Mouse (Mus musculus) embryonic facial prominence, embryonic 15.5 days (tissue): Measurements from ENCODE around the gene Ugt1a10. TPM values are rescaled to one million over a fixed set of nuclear protein-coding genes. Genes with fewer than 3 reads are reported as not detected.

ENCODE experiments used
- ATAC-seq: fragments of 200-750 bp; cut with Nextera tagmentation; 2 replicates; pipeline ENCODE4 v1.8.0; 2017; ENCODE audit warnings: low read depth, moderate TSS enrichment; ENCODE audit not compliant: insufficient number of reproducible peaks, low FRiP score, low TSS enrichment
- H3K27ac ChIP-seq: fragments of 300-500 bp; sonication (generic); replicated peaks from 2 replicates; pipeline ENCODE4 v1.5.1; 2015; ENCODE audit warnings: mild to moderate bottlenecking, inconsistent platforms
- H3K27me3 ChIP-seq: fragments of 300-500 bp; sonication (generic); 2 replicates; pipeline ENCODE4 v1.6.1; 2015; ENCODE audit warnings: inconsistent platforms
- H3K36me3 ChIP-seq: fragments of 300-500 bp; sonication (generic); 2 replicates; pipeline ENCODE4 v1.6.1; 2015; ENCODE audit warnings: mild to moderate bottlenecking, inconsistent platforms
- H3K4me1 ChIP-seq: fragments of 300-500 bp; sonication (generic); 2 replicates; pipeline ENCODE4 v1.6.1; 2015; ENCODE audit warnings: inconsistent platforms
- H3K4me2 ChIP-seq: fragments of 300-500 bp; sonication (generic); replicated peaks from 2 replicates; pipeline ENCODE4 v1.6.1; 2015; ENCODE audit warnings: mild to moderate bottlenecking, inconsistent platforms
- H3K4me3 ChIP-seq: fragments of 300-500 bp; sonication (generic); replicated peaks from 2 replicates; pipeline ENCODE4 v1.5.1; 2015; ENCODE audit warnings: mild to moderate bottlenecking, inconsistent platforms
- H3K9ac ChIP-seq: fragments of 300-500 bp; sonication (generic); 2 replicates; pipeline ENCODE4 v1.6.1; 2015; ENCODE audit warnings: inconsistent platforms
- H3K9me3 ChIP-seq: fragments of 300-500 bp; sonication (generic); replicated peaks from 2 replicates; pipeline ENCODE4 v1.6.1; 2016; ENCODE audit warnings: inconsistent platforms
- WGBS: fragments of 180-500 bp; shearing (Covaris S2); methylation state at CpG from one replicate; pipeline ENCODE4 v1.1.7; 2015; 5-methylcytosine and 5-hydroxymethylcytosine counted together
- polyA plus RNA-seq: library from polyadenylated mRNA; unstranded; fragments of >200 nt; fragmentation: Nextera tagmentation; extraction: Ambion mirVana; gene quantifications from 2 replicates; pipeline ENCODE4 v1.2.1, GENCODE M21; 2015

Ugt1a10 gene
- polyA plus RNA-seq, 1 experiment from 2014 or later, result not detected

- H3K27me3 ChIP-seq, result no peaks in the 10 kb centered on the region
- peaks cover 80% of the 10 kb centered on the region for H3K9me3 ChIP-seq
- H3K4me1 ChIP-seq, result no peaks in the 10 kb centered on the region
- no peak overlapping the region for H3K4me2 ChIP-seq
- no peak overlapping the region for H3K4me3 ChIP-seq
- no peak overlapping the region for H3K27ac ChIP-seq
- 62% methylated on average over 4 of the region's 4 CpGs for WGBS
- no peak for ATAC-seq
- no peaks in the 10 kb centered on the region for H3K36me3 ChIP-seq
- no peak overlapping the region for H3K9ac ChIP-seq
These were observed 179.0 kb downstream of the Ugt1a10 start for GRCm38 (mm10) chr1:88234248-88234610.

DNA sequence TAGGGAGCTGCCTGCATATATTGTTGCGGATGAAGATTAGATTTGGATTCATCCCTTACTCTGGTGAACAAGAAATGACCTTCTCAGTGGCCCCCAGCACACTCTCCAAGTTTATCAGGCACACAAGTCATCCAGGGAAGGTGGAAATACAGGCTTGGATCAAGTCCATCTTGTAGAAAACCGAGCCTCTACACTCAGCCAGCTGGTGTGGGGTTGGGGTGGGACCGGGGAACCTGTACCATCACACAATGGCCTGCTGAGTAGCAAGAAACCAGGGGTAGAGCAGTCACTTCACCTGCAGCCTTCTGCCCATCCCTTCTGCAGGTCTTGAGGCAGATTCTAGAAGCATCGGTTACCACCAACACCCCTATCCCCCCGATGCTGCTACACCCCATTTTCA lies 179.5 kb downstream of the Ugt1a10 start:
- Histone ChIP-seq H3K27me3 (no peaks in the 10 kb centered on the region), H3K9me3 (peaks cover 80% of the 10 kb centered on the region), H3K27ac (no peak overlapping the region), H3K9ac (no peak overlapping the region), H3K4me3 (no peak overlapping the region), H3K4me1 (no peaks in the 10 kb centered on the region), H3K4me2 (no peak overlapping the region), H3K36me3 (no peaks in the 10 kb centered on the region)
- no peak for ATAC-seq
- WGBS, result 44% methylated on average over 5 of the region's 5 CpGs

- H3K27me3 ChIP-seq, result no peaks in the 10 kb centered on the region
- peaks cover 80% of the 10 kb centered on the region for H3K9me3 ChIP-seq
- no peak overlapping the region for H3K9ac ChIP-seq
- H3K27ac ChIP-seq, result no peak overlapping the region
- no peaks in the 10 kb centered on the region for H3K4me1 ChIP-seq
- H3K4me2 ChIP-seq, result no peak overlapping the region
- no peak overlapping the region for H3K4me3 ChIP-seq
- 59% methylated on average over 11 of the region's 11 CpGs for WGBS
- H3K36me3 ChIP-seq, result no peaks in the 10 kb centered on the region
- peak; percentile 1; the same call in 1 of the 2 replicates for ATAC-seq
These were observed 180.1 kb downstream of the Ugt1a10 start for GRCm38 (mm10) chr1:88235046-88235893.

- peaks cover 81% of the 10 kb centered on the region for H3K9me3 ChIP-seq
- H3K4me1 ChIP-seq, result no peaks in the 10 kb centered on the region
- H3K27ac ChIP-seq, result no peak overlapping the region
- no peak for ATAC-seq
- WGBS, result 57% methylated on average over 4 of the region's 4 CpGs
- H3K36me3 ChIP-seq, result no peaks in the 10 kb centered on the region
- H3K9ac ChIP-seq, result no peak overlapping the region
- no peak overlapping the region for H3K4me2 ChIP-seq
- no peak overlapping the region for H3K4me3 ChIP-seq
- H3K27me3 ChIP-seq, result no peaks in the 10 kb centered on the region
These were observed 180.8 kb downstream of the Ugt1a10 start for GRCm38 (mm10) chr1:88235894-88236415.

DNA sequence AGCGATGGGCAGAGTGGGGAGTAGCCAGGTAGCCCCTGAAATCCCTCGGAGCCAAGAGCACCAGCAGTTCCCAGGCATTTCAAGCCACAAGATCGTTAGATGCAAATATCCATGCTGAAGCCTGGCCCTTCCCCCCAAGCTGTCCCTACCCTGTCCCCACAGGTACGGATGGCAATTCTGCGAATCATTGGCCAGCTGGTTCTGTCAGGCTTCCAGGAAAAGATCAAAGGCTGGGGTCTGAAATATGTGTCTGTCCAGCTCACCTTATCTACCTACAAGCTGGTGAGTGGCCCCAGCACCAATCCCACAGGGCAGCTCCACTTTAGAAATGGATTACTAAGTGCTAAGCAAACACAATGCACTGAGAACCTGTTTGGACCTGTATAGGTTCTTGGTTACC lies 182.1 kb downstream of the Ugt1a10 start:
- no peak overlapping the region for H3K27ac ChIP-seq
- no peak overlapping the region for H3K4me2 ChIP-seq
- no peak overlapping the region for H3K4me3 ChIP-seq
- no peaks in the 10 kb centered on the region for H3K36me3 ChIP-seq
- no peak overlapping the region for H3K9ac ChIP-seq
- 72% methylated on average over 5 of the region's 5 CpGs for WGBS
- H3K27me3 ChIP-seq, result no peaks in the 10 kb centered on the region
- H3K4me1 ChIP-seq, result no peaks in the 10 kb centered on the region
- no peak for ATAC-seq
- peaks cover 74% of the 10 kb centered on the region for H3K9me3 ChIP-seq

DNA sequence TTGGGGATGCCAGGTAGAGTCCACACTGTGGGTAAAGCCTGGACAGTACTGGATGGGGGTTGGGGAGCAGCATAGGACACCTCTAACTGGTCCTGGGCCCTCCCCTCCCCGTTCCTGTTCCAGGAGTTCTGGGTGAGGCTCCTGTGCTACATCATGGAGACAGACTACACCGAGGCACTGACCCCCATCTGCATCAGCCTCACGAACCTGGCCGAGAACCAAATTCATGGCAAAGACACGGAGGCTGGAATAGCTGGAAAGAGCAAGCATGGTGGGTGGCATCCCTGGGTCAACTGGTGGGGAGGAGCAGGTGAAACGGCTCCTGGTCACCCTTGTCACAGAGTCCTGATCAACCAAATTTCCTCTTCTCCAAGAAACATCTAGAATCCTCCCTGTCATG lies 183.6 kb downstream of the Ugt1a10 start:
- Histone ChIP-seq H3K4me2 (no peak overlapping the region), H3K4me1 (no peaks in the 10 kb centered on the region), H3K9me3 (peaks cover 69% of the 10 kb centered on the region), H3K9ac (no peak overlapping the region), H3K27me3 (no peaks in the 10 kb centered on the region), H3K4me3 (no peak overlapping the region), H3K27ac (no peak overlapping the region), H3K36me3 (no peaks in the 10 kb centered on the region)
- 78% methylated on average over 6 of the region's 6 CpGs for WGBS
- no peak for ATAC-seq

DNA sequence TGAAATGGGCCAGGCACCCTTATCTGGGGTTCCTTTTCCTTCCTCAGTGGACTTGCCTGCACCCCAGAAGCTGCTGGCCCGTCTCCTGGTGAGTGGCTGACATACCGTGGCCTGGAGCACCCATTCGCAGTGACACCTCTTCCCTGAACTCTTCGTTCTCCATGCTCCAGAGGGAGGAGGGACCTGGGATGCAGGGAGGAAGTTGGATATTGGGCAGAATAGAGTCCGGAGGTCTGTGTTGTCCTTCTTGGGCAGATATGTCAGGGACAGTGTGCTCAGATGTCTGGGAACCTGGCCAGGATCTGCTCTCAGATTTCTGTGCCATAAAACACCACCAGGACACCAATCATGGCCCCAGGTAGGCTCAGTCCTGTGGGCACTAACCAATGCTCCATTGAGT lies 184.9 kb downstream of the Ugt1a10 start:
- H3K36me3 ChIP-seq, result no peaks in the 10 kb centered on the region
- H3K4me3 ChIP-seq, result no peak overlapping the region
- H3K27me3 ChIP-seq, result no peaks in the 10 kb centered on the region
- H3K4me1 ChIP-seq, result no peaks in the 10 kb centered on the region
- no peak overlapping the region for H3K9ac ChIP-seq
- WGBS, result 72% methylated on average over 5 of the region's 5 CpGs
- no peak overlapping the region for H3K27ac ChIP-seq
- no peak overlapping the region for H3K4me2 ChIP-seq
- no peak for ATAC-seq
- H3K9me3 ChIP-seq, result peaks cover 76% of the 10 kb centered on the region

- peaks cover 75% of the 10 kb centered on the region for H3K9me3 ChIP-seq
- no peak overlapping the region for H3K27ac ChIP-seq
- WGBS, result 64% methylated on average over 4 of the region's 4 CpGs
- no peak overlapping the region for H3K4me2 ChIP-seq
- no peak overlapping the region for H3K4me3 ChIP-seq
- H3K36me3 ChIP-seq, result no peaks in the 10 kb centered on the region
- no peak overlapping the region for H3K9ac ChIP-seq
- no peaks in the 10 kb centered on the region for H3K27me3 ChIP-seq
- no peaks in the 10 kb centered on the region for H3K4me1 ChIP-seq
- ATAC-seq, result no peak
These were observed 185.4 kb downstream of the Ugt1a10 start for GRCm38 (mm10) chr1:88240579-88240978.

- no peak for ATAC-seq
- 64% methylated on average over 5 of the region's 5 CpGs for WGBS
- peaks cover 77% of the 10 kb centered on the region for H3K9me3 ChIP-seq
These were observed 188.7 kb downstream of the Ugt1a10 start for GRCm38 (mm10) chr1:88243861-88244260.

GRCm38 (mm10) chr1:88245881-88246280 lies 190.7 kb downstream of the Ugt1a10 start:
- H3K9me3 ChIP-seq, result peaks cover 77% of the 10 kb centered on the region
- no peaks in the 10 kb centered on the region for H3K36me3 ChIP-seq
- no peak for ATAC-seq
- H3K27me3 ChIP-seq, result no peaks in the 10 kb centered on the region
- 79% methylated on average over 6 of the region's 6 CpGs for WGBS
- H3K4me2 ChIP-seq, result no peak overlapping the region
- H3K27ac ChIP-seq, result no peak overlapping the region
- H3K4me3 ChIP-seq, result no peak overlapping the region
- no peak overlapping the region for H3K9ac ChIP-seq
- no peaks in the 10 kb centered on the region for H3K4me1 ChIP-seq

More at GRCm38 (mm10) chr1:88243861-88244260, 188.7 kb downstream of the Ugt1a10 start:
- H3K9ac ChIP-seq, result no peak overlapping the region
- no peaks in the 10 kb centered on the region for H3K36me3 ChIP-seq
- no peak overlapping the region for H3K4me3 ChIP-seq
- no peaks in the 10 kb centered on the region for H3K4me1 ChIP-seq
- H3K27ac ChIP-seq, result no peak overlapping the region
- H3K27me3 ChIP-seq, result no peaks in the 10 kb centered on the region
- H3K4me2 ChIP-seq, result no peak overlapping the region

GRCm38 (mm10) chr1:88246386-88246785 lies 191.2 kb downstream of the Ugt1a10 start:
- ATAC-seq, result no peak
- WGBS, result 41% methylated on average over 6 of the region's 6 CpGs
- Histone ChIP-seq H3K9ac (no peak overlapping the region), H3K36me3 (no peaks in the 10 kb centered on the region), H3K9me3 (peaks cover 72% of the 10 kb centered on the region), H3K4me3 (no peak overlapping the region), H3K4me2 (no peak overlapping the region), H3K27ac (no peak overlapping the region), H3K27me3 (no peaks in the 10 kb centered on the region), H3K4me1 (no peaks in the 10 kb centered on the region)

DNA sequence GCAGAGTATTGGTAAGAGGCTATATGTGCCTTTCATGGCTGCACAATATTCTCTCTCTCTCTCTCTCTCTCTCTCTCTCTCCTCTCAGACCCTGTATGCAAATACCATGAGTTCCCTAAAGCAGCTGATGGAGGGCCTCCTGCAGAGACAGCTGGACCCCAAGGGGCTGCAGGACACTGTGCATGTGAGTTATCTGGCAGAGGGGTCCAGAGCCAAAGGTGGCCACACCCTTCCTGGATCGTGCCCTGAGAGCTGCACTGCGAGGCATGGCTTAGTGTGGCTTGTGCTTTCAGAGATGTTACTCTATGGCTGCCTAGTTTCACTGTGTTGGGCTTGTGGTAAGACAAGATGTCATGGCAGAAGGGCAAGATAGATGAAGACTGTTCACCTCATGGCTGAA lies 192.5 kb downstream of the Ugt1a10 start:
- no peak for ATAC-seq
- 46% methylated on average over 2 of the region's 2 CpGs for WGBS
- H3K4me1 ChIP-seq, result no peaks in the 10 kb centered on the region
- H3K27me3 ChIP-seq, result no peaks in the 10 kb centered on the region
- H3K27ac ChIP-seq, result no peak overlapping the region
- no peak overlapping the region for H3K4me2 ChIP-seq
- no peak overlapping the region for H3K4me3 ChIP-seq
- H3K36me3 ChIP-seq, result no peaks in the 10 kb centered on the region
- peaks cover 74% of the 10 kb centered on the region for H3K9me3 ChIP-seq
- no peak overlapping the region for H3K9ac ChIP-seq
